Mouse (Mus musculus) liver, adult 2 months (tissue): ENCODE data around the gene Dnajc19.
"Not testable (repeated sequence)": the region's sequence is repeated elsewhere in the genome, so short reads cannot be mapped to it uniquely, and the experiment has no call there.

ENCODE experiments used
- CTCF ChIP-seq: fragments of 200-500 bp; IDR thresholded peaks from 2 replicates; pipeline ENCODE4 v1.5.1; 2011; ENCODE audit warnings: low read depth, low read length, control low read depth
- POLR2A ChIP-seq: fragments of 200-500 bp; IDR thresholded peaks from 2 replicates; pipeline ENCODE4 v1.6.1; 2011; ENCODE audit warnings: low read length, control low read depth; ENCODE audit not compliant: insufficient read depth; ENCODE audit errors: extremely low read depth

- not testable (repeated sequence) for TF ChIP-seq CTCF, POLR2A
Measured at GRCm38 (mm10) chr3:34068943-34069342, 12.2 kb downstream of the Dnajc19 start.
